Mouse (Mus musculus) v-Abl transformed pro-B cells (cell line): Measurements from ENCODE around the gene Mfsd5.

Experiments used
- in situ Hi-C, 2 experiments: fragments of 400-800 bp; cut with MboI; formaldehyde crosslinking; loops; one replicate each; pipeline ENCODE4 v1.15.1; 2025; ENCODE audit not compliant: unreplicated experiment in 2 of 2

Mfsd5 gene

GRCm38 (mm10) chr15:102326892-102327291 lies 47.6 kb downstream of the Mfsd5 start:
- in situ Hi-C loops = no loop called here
